Mouse (Mus musculus) G1E (cell line): ENCODE measurements around the gene Dnah10.

Experiments
- CTCF ChIP-seq: IDR thresholded peaks from 2 replicates; pipeline ENCODE4 v1.5.1; 2012; ENCODE audit warnings: low read depth, low read length, inconsistent platforms, mixed read lengths
- GATA1 ChIP-seq: IDR thresholded peaks from 2 replicates; pipeline ENCODE4 v1.6.1; 2012; ENCODE audit warnings: borderline replicate concordance, low read length, inconsistent platforms, mixed read lengths
- GATA2 ChIP-seq: IDR thresholded peaks from 2 replicates; pipeline ENCODE4 v1.6.1; 2012; ENCODE audit warnings: low read depth, low read length, inconsistent platforms, borderline replicate concordance
- POLR2AphosphoS5 ChIP-seq: IDR thresholded peaks from 2 replicates; pipeline ENCODE4 v1.6.1; 2012; ENCODE audit warnings: low read depth, low read length, inconsistent platforms; ENCODE audit not compliant: insufficient replicate concordance
- TAL1 ChIP-seq: conservative IDR thresholded peaks from 2 replicates; pipeline ENCODE4 v1.6.1; 2012; ENCODE audit warnings: low read depth, low read length, inconsistent platforms, mixed read lengths

DNA sequence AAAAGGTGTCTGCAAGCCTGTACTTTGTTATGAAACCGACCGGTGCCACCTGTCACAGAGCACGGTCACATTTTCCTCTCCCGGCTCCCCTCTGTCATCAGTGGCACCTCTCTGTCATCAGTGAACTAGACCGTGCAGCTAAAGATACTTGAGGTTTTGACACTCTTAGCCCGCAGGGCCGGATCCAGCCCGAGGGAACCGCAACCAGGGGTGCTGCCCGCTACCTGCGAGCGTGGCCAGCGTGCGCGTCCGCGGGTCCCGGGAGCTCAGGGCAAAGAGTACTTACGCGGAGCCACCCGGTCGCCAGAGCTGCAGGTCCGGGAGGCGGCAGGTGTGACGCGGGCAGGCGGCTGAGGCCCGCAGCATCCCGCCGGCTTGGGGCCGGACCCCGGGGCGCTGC, 136.6 kb downstream of the Dnah10 start:
- TF ChIP-seq CTCF: no peak
- no peak for TF ChIP-seq TAL1
- no peak for TF ChIP-seq GATA1
- TF ChIP-seq GATA2: no peak
- no peak for TF ChIP-seq POLR2AphosphoS5
